ENCODE assay signal across 8 mouse cellular contexts in the genomic region with DNA sequence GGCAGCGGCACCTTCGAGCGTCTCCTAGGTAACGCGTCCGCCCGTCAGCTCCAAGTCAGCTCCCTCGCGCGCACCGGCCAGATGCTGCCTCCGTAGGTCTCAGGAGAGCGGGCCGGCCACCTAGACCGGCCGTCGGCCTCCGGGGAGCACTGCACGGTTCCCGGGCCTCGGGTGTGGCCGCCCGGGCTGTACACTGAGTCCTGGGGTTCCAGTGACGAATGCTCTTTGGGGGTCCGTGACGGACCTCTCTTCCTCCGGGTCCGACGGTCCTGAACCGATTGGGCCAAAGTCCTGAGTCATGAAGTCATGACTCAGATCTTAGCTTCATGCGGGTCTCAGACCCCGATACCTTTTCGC. TPM values are rescaled to one million over a fixed set of nuclear protein-coding genes. Genes with fewer than 3 reads are reported as not detected.
A peak's percentile ranks its signal among the peaks of the same experiment; 100 is the strongest.
DNase-seq lines count a peak whose midpoint lies in the region; ATAC-seq and TF ChIP-seq lines count a peak whose summit lies in the region.

No protein-coding gene starts in this region.

- peak; percentile 64 for ATAC-seq in liver, embryonic 11.5 days (replicated peaks; ENCODE audit: low FRiP score)
- peak; percentile 62 for ATAC-seq in stomach, postnatal 0 days (ENCODE audit: low FRiP score, low TSS enrichment)

- H3K27ac ChIP-seq in heart, adult 2 months, result peak overlapping the region; percentile 68
- peak overlapping the region; percentile 73 for H3K27ac ChIP-seq in testis, adult 2 months (ENCODE audit: control insufficient read depth, insufficient read depth, low read depth, low read length)
- H3K27ac ChIP-seq in liver, embryonic 11.5 days (ENCODE audit: low read depth, low read length), result peak overlapping the region; percentile 53
- H3K27ac ChIP-seq in stomach, postnatal 0 days (replicated peaks), result peak overlapping the region; percentile 65; the same call in 1 of the 2 replicates

- peak overlapping the region; percentile 82 for H3K4me2 ChIP-seq in liver, embryonic 11.5 days
- H3K4me2 ChIP-seq in stomach, postnatal 0 days (replicated peaks; ENCODE audit: low read depth), result peak overlapping the region; percentile 87

- no peaks in the 10 kb centered on the region for H3K27me3 ChIP-seq in heart, adult 2 months (ENCODE audit: control insufficient read depth, insufficient read depth, low read length)
- H3K27me3 ChIP-seq in testis, adult 2 months (ENCODE audit: control insufficient read depth, insufficient read depth, low read length), result no peaks in the 10 kb centered on the region
- H3K27me3 ChIP-seq in liver, embryonic 11.5 days (replicated peaks; ENCODE audit: control insufficient read depth, insufficient read depth, low read length), result no peaks in the 10 kb centered on the region
- no peaks in the 10 kb centered on the region for H3K27me3 ChIP-seq in stomach, postnatal 0 days (ENCODE audit: control insufficient read depth, insufficient read depth, low read length)

- peaks cover 3% of the 10 kb centered on the region for H3K4me1 ChIP-seq in heart, adult 2 months (ENCODE audit: control insufficient read depth, insufficient read depth, low read length)
- peaks cover 5% of the 10 kb centered on the region; the same call in 1 of the 2 replicates for H3K4me1 ChIP-seq in testis, adult 2 months (ENCODE audit: control insufficient read depth, insufficient read depth, low read length)
- peaks cover 17% of the 10 kb centered on the region for H3K4me1 ChIP-seq in liver, embryonic 11.5 days (replicated peaks; ENCODE audit: control insufficient read depth, insufficient read depth, low read length)
- H3K4me1 ChIP-seq in stomach, postnatal 0 days (replicated peaks; ENCODE audit: control insufficient read depth, insufficient read depth), result peaks cover 3% of the 10 kb centered on the region; the same call in 1 of the 2 replicates

- H3K36me3 ChIP-seq in heart, adult 2 months (ENCODE audit: control insufficient read depth, insufficient read depth, low read length), result no peaks in the 10 kb centered on the region
- peaks cover 3% of the 10 kb centered on the region; the same call in 1 of the 2 replicates for H3K36me3 ChIP-seq in testis, adult 2 months (ENCODE audit: control insufficient read depth, insufficient read depth, low read length)
- H3K36me3 ChIP-seq in liver, embryonic 11.5 days (ENCODE audit: control insufficient read depth, insufficient read depth, low read length), result peaks cover 37% of the 10 kb centered on the region
- H3K36me3 ChIP-seq in stomach, postnatal 0 days (ENCODE audit: control insufficient read depth, insufficient read depth, low read length), result peaks cover 26% of the 10 kb centered on the region

- WGBS in heart, adult 2 months, result under 1% methylated on average over 33 of the region's 33 CpGs
- under 1% methylated on average over 33 of the region's 33 CpGs for WGBS in liver, embryonic 11.5 days
- under 1% methylated on average over 33 of the region's 33 CpGs for WGBS in stomach, postnatal 0 days

- peak overlapping the region; percentile 84 for H3K4me3 ChIP-seq in heart, adult 2 months
- peak overlapping the region; percentile 95 for H3K4me3 ChIP-seq in testis, adult 2 months (ENCODE audit: control insufficient read depth, low read depth, low read length)
- peak overlapping the region; percentile 97 for H3K4me3 ChIP-seq in liver, embryonic 11.5 days (ENCODE audit: low read depth, low read length)
- peak overlapping the region; percentile 88 for H3K4me3 ChIP-seq in stomach, postnatal 0 days (ENCODE audit: low read depth, low read length)

- DNase-seq in heart, adult 2 months, result no peak
- no peak for DNase-seq in heart, postnatal 14 days
- no peak for DNase-seq in testis, postnatal 14 days (ENCODE audit: low spot score)
- DNase-seq in liver, embryonic 11.5 days (ENCODE audit: low spot score), result no peak
- DNase-seq in stomach, postnatal 0 days (ENCODE audit: low spot score), result no peak
- no peak for DNase-seq in adrenal gland, postnatal 36 days
- no peak for DNase-seq in gastrocnemius, postnatal 4 days (ENCODE audit: low spot score in 2 of 2)

- intact Hi-C loops in heart, adult 2 months (cut with DNase I), result loop anchor here (2.0 kb wide), 1 partner anchor 15 kb away; no protein-coding TSS in a partner anchor
- intact Hi-C loops in heart, postnatal 14 days (cut with DNase I), result loop anchor here (1.0 kb wide), 1 partner anchor 9 kb away; a partner anchor contains a TSS

- no peak for TF ChIP-seq EP300 in heart, adult 2 months (IDR thresholded peaks at IDR 0.05; ENCODE audit: insufficient read depth, low read depth, low read length)
- TF ChIP-seq EP300 in stomach, postnatal 0 days (optimal IDR thresholded peaks at IDR 0.05), result no peak

- no peak for TF ChIP-seq CTCF in heart, adult 2 months (IDR thresholded peaks at IDR 0.05)
- no peak for TF ChIP-seq CTCF in testis, adult 2 months (IDR thresholded peaks at IDR 0.05; ENCODE audit: control insufficient read depth, insufficient read depth, insufficient replicate concordance, low read depth, low read length)
- no peak for TF ChIP-seq CTCF in stomach, postnatal 0 days (IDR thresholded peaks at IDR 0.05; ENCODE audit: low read depth)

- no peaks in the 10 kb centered on the region; the same call in 1 of the 2 replicates for H3K79me2 ChIP-seq in heart, adult 2 months (replicated peaks; ENCODE audit: control insufficient read depth, insufficient read depth, low read length)

- H3K9ac ChIP-seq in heart, adult 2 months (ENCODE audit: low read depth, low read length), result peak overlapping the region; percentile 87
- H3K9ac ChIP-seq in liver, embryonic 11.5 days (ENCODE audit: low read depth, low read length), result peak overlapping the region; percentile 85
- H3K9ac ChIP-seq in stomach, postnatal 0 days (ENCODE audit: low read length), result peak overlapping the region; percentile 85

- no peak for TF ChIP-seq POLR2A in heart, adult 2 months (IDR thresholded peaks at IDR 0.05; ENCODE audit: insufficient read depth, low read depth, low read length)
- no peak for TF ChIP-seq POLR2A in testis, adult 2 months (IDR thresholded peaks at IDR 0.05; ENCODE audit: control insufficient read depth, low read depth, low read length)

- no peaks in the 10 kb centered on the region for H3K9me3 ChIP-seq in liver, embryonic 11.5 days (ENCODE audit: control insufficient read depth, low read length)
- no peaks in the 10 kb centered on the region for H3K9me3 ChIP-seq in stomach, postnatal 0 days (ENCODE audit: control insufficient read depth, low read length)

RNA-seq across cellular contexts. Expression of a gene that starts 0.3 kb away (rescaled TPM):
- 10 to 100 TPM in 1 of 2 experiments, 1 to 10 TPM in 1; 9.1 to 10.8 TPM for total RNA-seq in heart, adult 2 months (2021)
- 13.6 and 17.1 TPM in 2 replicates for polyA plus RNA-seq in heart, adult 2 months (2012; rRNA removed)
- 10 to 100 TPM; 10.3 to 12.0 TPM for total RNA-seq in heart, postnatal 14 days (2021)
- 15.8 and 20.5 TPM in 2 replicates for polyA plus RNA-seq in testis, adult 2 months (2012; rRNA removed)
- polyA plus RNA-seq in liver, embryonic 11.5 days (2014; fragmentation: Nextera tagmentation; extraction: Ambion mirVana), result 39.1 and 40.2 TPM in 2 replicates
- polyA plus RNA-seq in stomach, postnatal 0 days (2015; fragmentation: Nextera tagmentation; extraction: Ambion mirVana), result 24.4 and 30.6 TPM in 2 replicates
- total RNA-seq in adrenal gland, postnatal 36 days (2021), result 10 to 100 TPM; 18.4 to 22.3 TPM
- total RNA-seq in gastrocnemius, postnatal 4 days (2021), result 10 to 100 TPM; 20.8 to 23.8 TPM

RNA-seq across cellular contexts. Expression of a gene that starts 9.8 kb away (rescaled TPM):
- total RNA-seq in heart, adult 2 months (2021), result 1 to 10 TPM; 5.8 to 6.0 TPM
- 6.7 and 11.7 TPM in 2 replicates for polyA plus RNA-seq in heart, adult 2 months (2012; rRNA removed)
- total RNA-seq in heart, postnatal 14 days (2021), result 1 to 10 TPM; 5.9 to 9.4 TPM
- 5.6 and 6.9 TPM in 2 replicates for polyA plus RNA-seq in testis, adult 2 months (2012; rRNA removed)
- polyA plus RNA-seq in liver, embryonic 11.5 days (2014; fragmentation: Nextera tagmentation; extraction: Ambion mirVana), result 51.5 and 52.0 TPM in 2 replicates
- polyA plus RNA-seq in stomach, postnatal 0 days (2015; fragmentation: Nextera tagmentation; extraction: Ambion mirVana), result 13.3 and 18.2 TPM in 2 replicates
- 10 to 100 TPM; 24.7 to 33.3 TPM for total RNA-seq in adrenal gland, postnatal 36 days (2021)
- total RNA-seq in gastrocnemius, postnatal 4 days (2021), result 10 to 100 TPM in 1 of 2 experiments, 1 to 10 TPM in 1; 8.9 to 10.1 TPM

RNA-seq across cellular contexts. Expression of a gene that starts 9.8 kb away (rescaled TPM):
- 10 to 100 TPM; 57.4 to 61.6 TPM for total RNA-seq in heart, adult 2 months (2021)
- polyA plus RNA-seq in heart, adult 2 months (2012; rRNA removed), result 52.0 and 59.4 TPM in 2 replicates
- 10 to 100 TPM; 41.6 to 45.6 TPM for total RNA-seq in heart, postnatal 14 days (2021)
- polyA plus RNA-seq in testis, adult 2 months (2012; rRNA removed), result 6.3 and 7.1 TPM in 2 replicates
- 12.7 and 16.8 TPM in 2 replicates for polyA plus RNA-seq in liver, embryonic 11.5 days (2014; fragmentation: Nextera tagmentation; extraction: Ambion mirVana)
- polyA plus RNA-seq in stomach, postnatal 0 days (2015; fragmentation: Nextera tagmentation; extraction: Ambion mirVana), result 18.2 and 19.8 TPM in 2 replicates
- total RNA-seq in adrenal gland, postnatal 36 days (2021), result 10 to 100 TPM; 28.0 to 41.4 TPM
- total RNA-seq in gastrocnemius, postnatal 4 days (2021), result 10 to 100 TPM; 19.3 to 24.8 TPM

RNA-seq across cellular contexts. Expression of a gene that starts 14.4 kb away (rescaled TPM):
- under 1 TPM; 0.52 to 0.76 TPM for total RNA-seq in heart, adult 2 months (2021)
- polyA plus RNA-seq in heart, adult 2 months (2012; rRNA removed), result 0.53 and 1.3 TPM in 2 replicates
- under 1 TPM; 0.53 to 0.56 TPM for total RNA-seq in heart, postnatal 14 days (2021)
- 1.5 and 1.9 TPM in 2 replicates for polyA plus RNA-seq in testis, adult 2 months (2012; rRNA removed)
- polyA plus RNA-seq in liver, embryonic 11.5 days (2014; fragmentation: Nextera tagmentation; extraction: Ambion mirVana), result 0.18 and 0.51 TPM in 2 replicates
- polyA plus RNA-seq in stomach, postnatal 0 days (2015; fragmentation: Nextera tagmentation; extraction: Ambion mirVana), result 0.15 TPM in 1 of 2 replicates, not detected in the other
- total RNA-seq in adrenal gland, postnatal 36 days (2021), result under 1 TPM; 0.53 to 0.66 TPM
- under 1 TPM in 1 of 2 experiments, not detected in 1; 0.39 TPM for total RNA-seq in gastrocnemius, postnatal 4 days (2021)

RNA-seq across cellular contexts. Expression of a gene that starts 16.7 kb away (rescaled TPM):
- total RNA-seq in heart, adult 2 months (2021), result 100 to 1,000 TPM; 207 to 232 TPM
- 199 and 200 TPM in 2 replicates for polyA plus RNA-seq in heart, adult 2 months (2012; rRNA removed)
- 100 to 1,000 TPM; 222 to 244 TPM for total RNA-seq in heart, postnatal 14 days (2021)
- 84.6 and 94.8 TPM in 2 replicates for polyA plus RNA-seq in testis, adult 2 months (2012; rRNA removed)
- polyA plus RNA-seq in liver, embryonic 11.5 days (2014; fragmentation: Nextera tagmentation; extraction: Ambion mirVana), result 252 and 266 TPM in 2 replicates
- polyA plus RNA-seq in stomach, postnatal 0 days (2015; fragmentation: Nextera tagmentation; extraction: Ambion mirVana), result 133 and 134 TPM in 2 replicates
- total RNA-seq in adrenal gland, postnatal 36 days (2021), result 100 to 1,000 TPM; 110 to 111 TPM
- 100 to 1,000 TPM; 116 to 122 TPM for total RNA-seq in gastrocnemius, postnatal 4 days (2021)
